ENCODE assay signal across 29 mouse cellular contexts in the genomic region with DNA sequence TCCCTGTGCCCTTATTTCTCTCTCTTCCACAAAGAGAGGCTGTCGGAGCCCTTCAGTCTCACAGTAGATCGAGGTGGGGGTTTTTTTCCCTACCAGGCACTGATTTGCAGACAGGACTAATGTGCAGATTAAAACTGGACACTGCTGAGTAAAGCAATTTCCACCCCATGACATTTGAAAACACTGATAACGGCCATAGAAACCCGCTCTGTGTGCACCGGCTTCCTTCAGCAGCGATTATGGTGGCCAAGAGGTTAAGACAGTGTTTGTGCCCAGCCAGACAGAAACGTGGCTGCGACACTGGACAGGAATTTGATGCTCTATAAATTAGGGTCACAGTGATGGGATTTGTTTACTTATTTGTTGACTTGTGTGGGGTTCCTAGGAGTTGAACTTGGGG.
A peak's percentile ranks its signal among the peaks of the same experiment; 100 is the strongest.
DNase-seq lines count a peak whose midpoint lies in the region; ATAC-seq and TF ChIP-seq lines count a peak whose summit lies in the region.
"Had no signal": no experiment of that assay in that cellular context is flagged by ENCODE, and none has a peak within 500 bp of the region (broad histone marks: within the 10 kb centered on the region; RNA-seq: fewer than 3 reads in every experiment).

No protein-coding gene starts in this region.

- no peak for ATAC-seq in heart, embryonic 13.5 days (ENCODE audit: extremely low read depth, insufficient number of reproducible peaks, low FRiP score, low TSS enrichment)
- 0 out of 2 replicates have a peak, but pooled peaks have one; percentile 42 for ATAC-seq in midbrain, embryonic 15.5 days (replicated peaks)
- ATAC-seq in midbrain, postnatal 0 days (ENCODE audit: low FRiP score): no peak
- no peak for ATAC-seq in stomach, postnatal 0 days (ENCODE audit: low FRiP score, low TSS enrichment)
- ATAC-seq: CD4-positive, CD25-positive, alpha-beta regulatory T cell, adult 4 months; forebrain, embryonic 16.5 days; hindbrain, postnatal 0 days; inflammation-experienced regulatory T-cells, adult 6 months; intestine, embryonic 16.5 days had no signal

- 43% methylated on average over 8 of the region's 8 CpGs for WGBS in heart, embryonic 10.5 days
- WGBS in heart, embryonic 13.5 days: 25% methylated on average over 8 of the region's 8 CpGs
- WGBS in midbrain, embryonic 15.5 days: 68% methylated on average over 8 of the region's 8 CpGs
- WGBS in midbrain, postnatal 0 days: 71% methylated on average over 8 of the region's 8 CpGs
- 64% methylated on average over 8 of the region's 8 CpGs for WGBS in stomach, postnatal 0 days

- H3K9ac ChIP-seq in heart, embryonic 13.5 days: no peak overlapping the region
- H3K9ac ChIP-seq in midbrain, embryonic 15.5 days: no peak overlapping the region
- H3K9ac ChIP-seq in midbrain, postnatal 0 days (replicated peaks; ENCODE audit: low read length, poor library complexity, severe bottlenecking): no peak overlapping the region
- no peak overlapping the region for H3K9ac ChIP-seq in stomach, postnatal 0 days (ENCODE audit: low read length)
- H3K9ac ChIP-seq: embryonic facial prominence, embryonic 13.5 days; forebrain, embryonic 12.5 days; hindbrain, embryonic 14.5 days had no signal

- peak overlapping the region; percentile 22; the same call in 1 of the 2 replicates for H3K27ac ChIP-seq in heart, embryonic 10.5 days
- 0 out of 2 replicates have a peak overlapping the region, but pooled peaks have one; percentile 9 for H3K27ac ChIP-seq in heart, embryonic 13.5 days (replicated peaks)
- no peak overlapping the region for H3K27ac ChIP-seq in midbrain, embryonic 15.5 days
- no peak overlapping the region for H3K27ac ChIP-seq in midbrain, postnatal 0 days (ENCODE audit: low read depth, low read length)
- H3K27ac ChIP-seq in stomach, postnatal 0 days (replicated peaks): no peak overlapping the region
- H3K27ac ChIP-seq: embryonic facial prominence, embryonic 10.5 days; embryonic facial prominence, embryonic 13.5 days; forebrain, embryonic 12.5 days; hindbrain, embryonic 14.5 days; hindbrain, postnatal 0 days had no signal

- TF ChIP-seq CTCF in midbrain, postnatal 0 days (IDR thresholded peaks at IDR 0.05): no peak
- TF ChIP-seq CTCF in brain, embryonic 14.5 days (IDR thresholded peaks at IDR 0.05; ENCODE audit: borderline replicate concordance, extremely low read depth, insufficient read depth, insufficient read length): no peak
- no peak for TF ChIP-seq CTCF in stomach, postnatal 0 days (IDR thresholded peaks at IDR 0.05; ENCODE audit: low read depth)

- no peaks in the 10 kb centered on the region for H3K36me3 ChIP-seq in heart, embryonic 10.5 days
- no peaks in the 10 kb centered on the region for H3K36me3 ChIP-seq in heart, embryonic 13.5 days
- no peaks in the 10 kb centered on the region for H3K36me3 ChIP-seq in midbrain, embryonic 15.5 days (replicated peaks)
- no peaks in the 10 kb centered on the region for H3K36me3 ChIP-seq in midbrain, postnatal 0 days (ENCODE audit: insufficient read depth, low read length)
- H3K36me3 ChIP-seq in stomach, postnatal 0 days (ENCODE audit: control insufficient read depth, insufficient read depth, low read length): no peaks in the 10 kb centered on the region
- H3K36me3 ChIP-seq: embryonic facial prominence, embryonic 10.5 days; embryonic facial prominence, embryonic 13.5 days; forebrain, embryonic 12.5 days had no signal

- no peak for TF ChIP-seq EP300 in stomach, postnatal 0 days (optimal IDR thresholded peaks at IDR 0.05)

- no peak overlapping the region for H3K4me3 ChIP-seq in heart, embryonic 10.5 days
- no peak overlapping the region for H3K4me3 ChIP-seq in heart, embryonic 13.5 days
- H3K4me3 ChIP-seq in midbrain, embryonic 15.5 days: no peak overlapping the region
- no peak overlapping the region for H3K4me3 ChIP-seq in midbrain, postnatal 0 days (ENCODE audit: low read depth, low read length)
- no peak overlapping the region for H3K4me3 ChIP-seq in stomach, postnatal 0 days (ENCODE audit: low read depth, low read length)
- H3K4me3 ChIP-seq: embryonic facial prominence, embryonic 10.5 days; embryonic facial prominence, embryonic 13.5 days; erythroblast, embryonic 14.5 days; forebrain, embryonic 12.5 days had no signal

- peak overlapping the region; percentile 36 for H3K4me2 ChIP-seq in heart, embryonic 13.5 days
- H3K4me2 ChIP-seq in midbrain, embryonic 15.5 days: no peak overlapping the region
- no peak overlapping the region for H3K4me2 ChIP-seq in midbrain, postnatal 0 days (ENCODE audit: low read depth, low read length, poor library complexity, severe bottlenecking)
- H3K4me2 ChIP-seq in stomach, postnatal 0 days (replicated peaks; ENCODE audit: low read depth): no peak overlapping the region
- H3K4me2 ChIP-seq: embryonic facial prominence, embryonic 13.5 days; forebrain, embryonic 12.5 days; hindbrain, embryonic 14.5 days had no signal

- H3K4me1 ChIP-seq in heart, embryonic 10.5 days: 0 out of 2 replicates have a peak, but pooled peaks cover 4% of the 10 kb centered on the region
- peaks cover 17% of the 10 kb centered on the region for H3K4me1 ChIP-seq in heart, embryonic 13.5 days
- H3K4me1 ChIP-seq in midbrain, embryonic 15.5 days: no peaks in the 10 kb centered on the region
- H3K4me1 ChIP-seq in midbrain, postnatal 0 days (ENCODE audit: insufficient read depth, low read length): no peaks in the 10 kb centered on the region
- no peaks in the 10 kb centered on the region for H3K4me1 ChIP-seq in stomach, postnatal 0 days (replicated peaks; ENCODE audit: control insufficient read depth, insufficient read depth)
- H3K4me1 ChIP-seq: embryonic facial prominence, embryonic 10.5 days; embryonic facial prominence, embryonic 13.5 days; forebrain, embryonic 12.5 days had no signal

- DNase-seq in heart, embryonic 10.5 days (ENCODE audit: low spot score): peak; percentile 74
- DNase-seq in heart, postnatal 4 days: no peak
- no peak for DNase-seq in heart, adult 9 months (ENCODE audit: low spot score in 2 of 2)
- DNase-seq in midbrain, postnatal 0 days (ENCODE audit: low spot score): no peak
- peak; percentile 16 for DNase-seq in brain, embryonic 14.5 days (ENCODE audit: low read depth)
- DNase-seq in stomach, postnatal 0 days (ENCODE audit: low spot score): no peak
- DNase-seq: adrenal gland, adult 2 months; adrenal gland, postnatal 14 days; cerebellum, adult 11-12 months; cerebellum, adult 8-10 months; cerebellum, postnatal 10 days; cerebellum, postnatal 36 days; embryo, embryonic 11 days; gastrocnemius, postnatal 10 days; gastrocnemius, postnatal 36 days; heart, postnatal 14 days; kidney, adult 18-20 months had no signal

- TF ChIP-seq POLR2A in brain, embryonic 14.5 days (IDR thresholded peaks at IDR 0.05; ENCODE audit: borderline replicate concordance, extremely low read depth, insufficient read depth, insufficient read length, poor library complexity, severe bottlenecking): no peak

- peaks cover under 1% of the 10 kb centered on the region; the same call in 1 of the 2 replicates for H3K27me3 ChIP-seq in heart, embryonic 10.5 days (ENCODE audit: insufficient read depth, poor library complexity, severe bottlenecking)
- no peaks in the 10 kb centered on the region for H3K27me3 ChIP-seq in heart, embryonic 13.5 days (replicated peaks)
- no peaks in the 10 kb centered on the region for H3K27me3 ChIP-seq in midbrain, embryonic 15.5 days (replicated peaks)
- H3K27me3 ChIP-seq in midbrain, postnatal 0 days (ENCODE audit: insufficient read depth, low read length): no peaks in the 10 kb centered on the region
- H3K27me3 ChIP-seq in stomach, postnatal 0 days (ENCODE audit: control insufficient read depth, insufficient read depth, low read length): no peaks in the 10 kb centered on the region
- H3K27me3 ChIP-seq: embryonic facial prominence, embryonic 13.5 days; forebrain, embryonic 12.5 days had no signal

- no peaks in the 10 kb centered on the region for H3K9me3 ChIP-seq in heart, embryonic 10.5 days
- no peaks in the 10 kb centered on the region for H3K9me3 ChIP-seq in heart, embryonic 13.5 days
- H3K9me3 ChIP-seq in midbrain, embryonic 15.5 days: no peaks in the 10 kb centered on the region
- H3K9me3 ChIP-seq in midbrain, postnatal 0 days (ENCODE audit: low read length): no peaks in the 10 kb centered on the region
- H3K9me3 ChIP-seq in stomach, postnatal 0 days (ENCODE audit: control insufficient read depth, low read length): no peaks in the 10 kb centered on the region
- H3K9me3 ChIP-seq: embryonic facial prominence, embryonic 10.5 days; embryonic facial prominence, embryonic 13.5 days; forebrain, embryonic 12.5 days had no signal

Comparison
In these comparisons a context has a peak if more than half of its experiments do, and no peak if none do; other contexts are left out.
1. DNase-seq: peak in heart, embryonic 10.5 days (single experiment) and brain, embryonic 14.5 days (single experiment); none in heart, postnatal 4 days (single experiment), heart, adult 9 months (0 of 2), midbrain, postnatal 0 days (single experiment) and stomach, postnatal 0 days (single experiment).
2. H3K27ac ChIP-seq: peak in heart, embryonic 10.5 days (single experiment) and heart, embryonic 13.5 days (single experiment); none in midbrain, embryonic 15.5 days (single experiment), midbrain, postnatal 0 days (single experiment) and stomach, postnatal 0 days (single experiment).